Mouse (Mus musculus): ENCODE measurements at regions not wholly inside any gene's neighbourhood (a gene's known extent, or its start where the extent isn't known, plus 50 kb on each side); places are given as distances from the start of the nearest gene placed in this dataset.

DNA sequence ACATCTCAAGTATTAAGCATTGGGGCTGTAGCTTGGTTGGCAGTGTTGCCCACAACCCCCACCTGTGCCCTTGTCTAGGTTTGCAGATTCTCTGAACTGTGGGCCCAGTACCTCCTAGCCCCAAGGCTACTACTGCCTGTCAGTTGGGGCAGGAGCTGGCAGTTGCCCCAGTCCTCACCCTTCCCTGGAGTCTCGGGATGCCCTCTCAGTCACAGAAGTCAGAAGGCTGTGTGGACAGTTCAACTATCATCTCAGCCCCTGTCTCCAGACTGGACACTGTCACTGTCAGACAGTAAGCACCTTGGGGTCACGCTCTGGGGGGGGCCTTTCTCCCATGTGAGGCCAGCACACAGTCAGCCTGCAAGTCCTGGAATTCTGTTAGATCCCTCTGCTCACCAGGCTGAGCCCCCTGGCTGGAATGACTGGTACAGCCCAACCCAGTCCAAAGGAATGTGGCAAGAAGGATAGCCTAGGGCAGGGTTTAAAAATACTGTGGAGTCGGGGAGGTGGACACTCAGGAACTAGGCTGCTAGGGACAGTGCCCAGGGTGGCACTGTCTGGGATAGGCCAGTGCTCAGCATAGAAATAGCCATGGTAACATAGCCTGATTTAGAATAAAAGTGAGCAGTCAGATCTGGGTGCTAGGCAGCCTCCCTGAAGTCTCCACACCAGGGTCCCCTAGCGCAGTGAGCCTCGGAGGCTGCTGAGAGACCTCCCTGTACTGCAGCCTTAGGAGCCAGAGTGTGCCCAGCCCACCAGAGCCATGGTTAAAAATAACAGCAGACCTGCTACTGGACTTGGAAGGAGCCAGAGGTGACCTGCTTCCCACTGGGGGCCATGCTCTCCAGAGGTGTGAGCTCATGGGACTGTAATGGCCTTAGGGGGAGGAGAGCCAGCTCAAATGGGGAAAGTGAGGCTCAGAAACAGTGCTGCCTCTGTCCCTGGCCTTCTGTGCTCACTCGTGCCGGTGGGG is 83.1 kb upstream of the Ptpn1 start:
- TF ChIP-seq CTCF (IDR thresholded peaks at IDR 0.05; ENCODE audit: borderline replicate concordance, extremely low read depth, insufficient read depth, insufficient read length) (no peak), POLR2A (IDR thresholded peaks at IDR 0.05; ENCODE audit: borderline replicate concordance, extremely low read depth, insufficient read depth, insufficient read length, poor library complexity, severe bottlenecking) (no peak)
